24 mouse cellular contexts compared by ENCODE assay signal in the genomic region with DNA sequence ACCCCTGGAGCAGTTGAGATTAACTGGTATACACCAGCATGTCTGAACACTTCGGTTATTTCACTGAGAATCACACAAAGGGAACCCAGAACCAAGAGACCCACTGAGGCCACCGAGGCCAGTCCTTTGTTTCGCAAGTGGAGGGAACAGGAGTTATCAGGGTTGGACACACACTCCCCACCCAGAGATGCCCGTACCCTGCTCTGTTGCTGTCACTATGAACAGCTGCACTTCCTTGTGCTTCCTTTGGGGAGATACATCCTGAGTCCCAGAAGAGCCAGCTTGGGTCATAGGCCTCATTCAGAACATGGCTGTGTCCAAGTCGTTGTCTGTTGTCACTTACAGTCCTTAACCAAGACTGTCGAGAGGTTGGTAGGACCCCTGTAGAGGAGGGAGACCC. TPM values are rescaled to one million over a fixed set of nuclear protein-coding genes. Genes with fewer than 3 reads are reported as not detected.
DNase-seq lines count a peak whose midpoint lies in the region; ATAC-seq and TF ChIP-seq lines count a peak whose summit lies in the region.
"Had no signal": no experiment of that assay in that cellular context is flagged by ENCODE, and none has a peak within 500 bp of the region (broad histone marks: within the 10 kb centered on the region; RNA-seq: fewer than 3 reads in every experiment).

No protein-coding gene starts in this region.

- no peak overlapping the region for H3K4me3 ChIP-seq in liver, embryonic 12.5 days
- H3K4me3 ChIP-seq in liver, embryonic 14.5 days (ENCODE audit: insufficient read depth in 1 of 2, low read depth in 2 of 2, low read length in 2 of 2) = no peak overlapping the region
- H3K4me3 ChIP-seq in kidney, embryonic 15.5 days (replicated peaks) = no peak overlapping the region
- H3K4me3 ChIP-seq: embryonic facial prominence, embryonic 13.5 days; embryonic facial prominence, embryonic 15.5 days; erythroblast, embryonic 14.5 days; forebrain, embryonic 10.5 days; forebrain, embryonic 12.5 days had no signal

- WGBS in liver, embryonic 12.5 days (ENCODE audit: insufficient replicate concordance) = 38% methylated on average over 6 of the region's 6 CpGs
- 49% methylated on average over 6 of the region's 6 CpGs for WGBS in liver, embryonic 14.5 days (ENCODE audit: insufficient replicate concordance)
- WGBS in kidney, embryonic 15.5 days = 86% methylated on average over 6 of the region's 6 CpGs

- H3K9ac ChIP-seq in liver, embryonic 12.5 days = no peak overlapping the region
- H3K9ac ChIP-seq in liver, embryonic 14.5 days (replicated peaks) = no peak overlapping the region
- no peak overlapping the region for H3K9ac ChIP-seq in kidney, embryonic 15.5 days
- H3K9ac ChIP-seq: embryonic facial prominence, embryonic 13.5 days; embryonic facial prominence, embryonic 15.5 days; forebrain, embryonic 12.5 days had no signal

- peaks cover 15% of the 10 kb centered on the region for H3K4me1 ChIP-seq in liver, embryonic 12.5 days
- H3K4me1 ChIP-seq in liver, embryonic 14.5 days (replicated peaks; ENCODE audit: control insufficient read depth in 2 of 2, insufficient read depth in 2 of 2, low read length in 1 of 2) = peaks cover 0 to 8% of the 10 kb centered on the region in 2 experiments; a peak in 1 of 4 replicates
- H3K4me1 ChIP-seq in kidney, embryonic 15.5 days = no peaks in the 10 kb centered on the region
- H3K4me1 ChIP-seq: embryonic facial prominence, embryonic 13.5 days; embryonic facial prominence, embryonic 15.5 days; forebrain, embryonic 10.5 days; forebrain, embryonic 12.5 days had no signal

- H3K36me3 ChIP-seq in liver, embryonic 12.5 days = peaks cover 13% of the 10 kb centered on the region; the same call in 1 of the 2 replicates
- H3K36me3 ChIP-seq in liver, embryonic 14.5 days (replicated peaks; ENCODE audit: control insufficient read depth, insufficient read depth, low read depth) = no peaks in the 10 kb centered on the region
- H3K36me3 ChIP-seq in kidney, embryonic 15.5 days = peaks cover 13% of the 10 kb centered on the region

- no peak for TF ChIP-seq CTCF in liver, embryonic 14.5 days (IDR thresholded peaks at IDR 0.05; ENCODE audit: low read depth)

- TF ChIP-seq EP300 in liver, embryonic 14.5 days (IDR thresholded peaks at IDR 0.05; ENCODE audit: low read depth) = no peak

- no peak overlapping the region for H3K4me2 ChIP-seq in liver, embryonic 12.5 days
- no peak overlapping the region for H3K4me2 ChIP-seq in liver, embryonic 14.5 days (ENCODE audit: low read depth)
- H3K4me2 ChIP-seq in kidney, embryonic 15.5 days = no peak overlapping the region
- H3K4me2 ChIP-seq: embryonic facial prominence, embryonic 13.5 days; embryonic facial prominence, embryonic 15.5 days; forebrain, embryonic 12.5 days had no signal

- DNase-seq in liver = no peak
- peak; percentile 9 for DNase-seq in thymus, postnatal 4 days
- no peak for DNase-seq in thymus, postnatal 36 days
- DNase-seq in liver, embryonic 14.5 days (ENCODE audit: low read depth in 3 of 3, low spot score in 3 of 3) = no peak
- DNase-seq: adrenal gland, adult 2 months; adrenal gland, postnatal 10 days; adrenal gland, postnatal 25 days; cerebellum, adult 11 months; cerebellum, adult 18-20 months; cerebellum, adult 8-10 months; cerebellum, adult 9-11 months; cerebellum, postnatal 14 days; cerebellum, postnatal 36 days; embryo, embryonic 11 days had no signal

- no peak overlapping the region for H3K27ac ChIP-seq in liver, embryonic 12.5 days
- H3K27ac ChIP-seq in liver, embryonic 14.5 days = no peak overlapping the region
- no peak overlapping the region for H3K27ac ChIP-seq in kidney, embryonic 15.5 days
- H3K27ac ChIP-seq: embryonic facial prominence, embryonic 13.5 days; embryonic facial prominence, embryonic 15.5 days; forebrain, embryonic 10.5 days; forebrain, embryonic 12.5 days had no signal

- no peaks in the 10 kb centered on the region for H3K27me3 ChIP-seq in liver, embryonic 12.5 days (replicated peaks)
- H3K27me3 ChIP-seq in liver, embryonic 14.5 days (ENCODE audit: control insufficient read depth, insufficient read depth, low read length) = no peaks in the 10 kb centered on the region
- no peaks in the 10 kb centered on the region for H3K27me3 ChIP-seq in kidney, embryonic 15.5 days
- H3K27me3 ChIP-seq: embryonic facial prominence, embryonic 13.5 days; embryonic facial prominence, embryonic 15.5 days; forebrain, embryonic 12.5 days had no signal

- peak; percentile 59 for ATAC-seq in liver, embryonic 12.5 days
- 0 out of 2 replicates have a peak, but pooled peaks have one; percentile 26 for ATAC-seq in liver, embryonic 14.5 days (ENCODE audit: insufficient read depth)
- ATAC-seq in kidney, embryonic 15.5 days (replicated peaks; ENCODE audit: low FRiP score) = no peak
- ATAC-seq: forebrain, embryonic 14.5 days had no signal

- H3K9me3 ChIP-seq in liver, embryonic 12.5 days (replicated peaks) = no peaks in the 10 kb centered on the region
- no peaks in the 10 kb centered on the region for H3K9me3 ChIP-seq in liver, embryonic 14.5 days (ENCODE audit: control insufficient read depth, low read length)
- H3K9me3 ChIP-seq in kidney, embryonic 15.5 days (replicated peaks) = no peaks in the 10 kb centered on the region
- H3K9me3 ChIP-seq: embryonic facial prominence, embryonic 13.5 days; embryonic facial prominence, embryonic 15.5 days; forebrain, embryonic 10.5 days; forebrain, embryonic 12.5 days had no signal

RNA-seq across cellular contexts. Expression of a gene that starts 6.3 kb away (rescaled TPM):
- polyA plus RNA-seq in liver, embryonic 12.5 days (2016; fragmentation: Nextera tagmentation; extraction: Ambion mirVana) = 14.5 and 15.6 TPM in 2 replicates
- polyA plus RNA-seq in liver, embryonic 14.5 days (2012; rRNA removed) = 7.3 and 7.5 TPM in 2 replicates
- 7.6 and 9.2 TPM in 2 replicates for polyA plus RNA-seq in liver, embryonic 14.5 days (2014; fragmentation: Nextera tagmentation; extraction: Ambion mirVana)
- 2.3 and 3.0 TPM in 2 replicates for polyA plus RNA-seq in kidney, embryonic 15.5 days (2015; fragmentation: Nextera tagmentation; extraction: Ambion mirVana)

RNA-seq across cellular contexts. Expression of a gene that starts 14.2 kb away (rescaled TPM):
- 27.3 and 29.1 TPM in 2 replicates for polyA plus RNA-seq in liver, embryonic 12.5 days (2016; fragmentation: Nextera tagmentation; extraction: Ambion mirVana)
- 20.2 and 21.7 TPM in 2 replicates for polyA plus RNA-seq in liver, embryonic 14.5 days (2012; rRNA removed)
- 11.4 and 11.6 TPM in 2 replicates for polyA plus RNA-seq in liver, embryonic 14.5 days (2014; fragmentation: Nextera tagmentation; extraction: Ambion mirVana)
- 58.9 and 70.8 TPM in 2 replicates for polyA plus RNA-seq in kidney, embryonic 15.5 days (2015; fragmentation: Nextera tagmentation; extraction: Ambion mirVana)

RNA-seq across cellular contexts. Expression of a gene that starts 33.5 kb away (rescaled TPM):
- polyA plus RNA-seq in liver, embryonic 12.5 days (2016; fragmentation: Nextera tagmentation; extraction: Ambion mirVana) = 3.6 and 3.7 TPM in 2 replicates
- polyA plus RNA-seq in liver, embryonic 14.5 days (2012; rRNA removed) = 6.8 and 7.1 TPM in 2 replicates
- polyA plus RNA-seq in liver, embryonic 14.5 days (2014; fragmentation: Nextera tagmentation; extraction: Ambion mirVana) = 3.0 and 3.1 TPM in 2 replicates
- polyA plus RNA-seq in kidney, embryonic 15.5 days (2015; fragmentation: Nextera tagmentation; extraction: Ambion mirVana) = 2.8 and 2.9 TPM in 2 replicates

RNA-seq across cellular contexts. Expression of a gene that starts 51.7 kb away (rescaled TPM):
- 0.08 TPM in 1 of 2 replicates, not detected in the other for polyA plus RNA-seq in liver, embryonic 12.5 days (2016; fragmentation: Nextera tagmentation; extraction: Ambion mirVana)
- polyA plus RNA-seq in liver, embryonic 14.5 days (2012; rRNA removed) = 0.30 and 0.35 TPM in 2 replicates
- 0.34 and 0.64 TPM in 2 replicates for polyA plus RNA-seq in liver, embryonic 14.5 days (2014; fragmentation: Nextera tagmentation; extraction: Ambion mirVana)
- polyA plus RNA-seq in kidney, embryonic 15.5 days (2015; fragmentation: Nextera tagmentation; extraction: Ambion mirVana) = 0.12 and 0.44 TPM in 2 replicates
- polyA plus RNA-seq: C2C12; embryonic facial prominence, embryonic 11.5 days; embryonic facial prominence, embryonic 13.5 days; erythroblast, embryonic 14.5 days; forebrain, embryonic 12.5 days; forebrain, embryonic 14.5 days had no signal
